Mouse (Mus musculus) hindbrain, embryonic 14.5 days (tissue): ENCODE measurements around the gene Enah. TPM values are rescaled to one million over a fixed set of nuclear protein-coding genes. Genes with fewer than 3 reads are reported as not detected.

Experiments
- ATAC-seq: fragments of 200-750 bp; cut with Nextera tagmentation; 2 replicates; pipeline ENCODE4 v1.8.0; 2017; ENCODE audit warnings: moderate number of reproducible peaks, mild to moderate bottlenecking, moderate TSS enrichment, moderate library complexity; ENCODE audit not compliant: low FRiP score
- DNase-seq: peaks from one replicate; pipeline ENCODE4 v3.0.0-alpha.2; 2015; ENCODE audit warnings: low spot score
- H3K27ac ChIP-seq: fragments of 300-500 bp; sonication (generic); 2 replicates; pipeline ENCODE4 v1.5.1; 2014; ENCODE audit warnings: mild to moderate bottlenecking, moderate library complexity
- H3K27me3 ChIP-seq: fragments of 300-500 bp; sonication (generic); 2 replicates; pipeline ENCODE4 v1.6.1; 2014; ENCODE audit warnings: mild to moderate bottlenecking, low read length, mixed read lengths; ENCODE audit not compliant: control insufficient read depth, insufficient read depth
- H3K36me3 ChIP-seq: fragments of 300-500 bp; sonication (generic); replicated peaks from 2 replicates; pipeline ENCODE4 v1.6.1; 2014; ENCODE audit not compliant: control insufficient read depth, insufficient read depth
- H3K4me1 ChIP-seq: fragments of 300-500 bp; sonication (generic); replicated peaks from 2 replicates; pipeline ENCODE4 v1.6.1; 2014; ENCODE audit warnings: antibody characterized with exemption, low read length, mixed read lengths; ENCODE audit not compliant: control insufficient read depth, insufficient read depth
- H3K4me2 ChIP-seq: fragments of 300-500 bp; sonication (generic); replicated peaks from 2 replicates; pipeline ENCODE4 v1.6.1; 2014; ENCODE audit warnings: mild to moderate bottlenecking, moderate library complexity
- H3K4me3 ChIP-seq: fragments of 300-500 bp; sonication (generic); replicated peaks from 2 replicates; pipeline ENCODE4 v1.5.1; 2014; ENCODE audit warnings: mild to moderate bottlenecking, low read length
- H3K9ac ChIP-seq: fragments of 300-500 bp; sonication (generic); 2 replicates; pipeline ENCODE4 v1.6.1; 2014
- H3K9me3 ChIP-seq: fragments of 300-500 bp; sonication (generic); 2 replicates; pipeline ENCODE4 v1.6.1; 2016; ENCODE audit warnings: low read length; ENCODE audit not compliant: control insufficient read depth
- WGBS: fragments of 180-500 bp; shearing (Covaris S2); extraction: QIAGEN DNeasy Blood & Tissue Kit; methylation state at CpG from one replicate; pipeline ENCODE4 v1.1.7; 2014; 5-methylcytosine and 5-hydroxymethylcytosine counted together
- polyA plus RNA-seq: library from polyadenylated mRNA; unstranded; fragments of >200 nt; fragmentation: Nextera tagmentation; extraction: Ambion mirVana; gene quantifications from 2 replicates; pipeline ENCODE4 v1.2.1, GENCODE M21; 2014

The Enah gene
- polyA plus RNA-seq, 1 experiment from 2014 or later, result 37.7 TPM

- Histone ChIP-seq H3K27ac (no peak overlapping the region), H3K36me3 (no peaks in the 10 kb centered on the region), H3K9me3 (no peaks in the 10 kb centered on the region), H3K27me3 (no peaks in the 10 kb centered on the region), H3K4me1 (0 out of 2 replicates have a peak, but pooled peaks cover 4% of the 10 kb centered on the region), H3K4me3 (no peak overlapping the region), H3K4me2 (no peak overlapping the region), H3K9ac (no peak overlapping the region)
- ATAC-seq (no peak), DNase-seq (no peak)
- WGBS, result 81% methylated on average over 5 of the region's 5 CpGs
Measured at GRCm38 (mm10) chr1:181878436-181878835, 141.4 kb downstream of the Enah start.

- no peaks in the 10 kb centered on the region for H3K27me3 ChIP-seq
- 55% methylated on average over 5 of the region's 5 CpGs for WGBS
- H3K9me3 ChIP-seq, result no peaks in the 10 kb centered on the region
- no peak for ATAC-seq
- no peak overlapping the region for H3K9ac ChIP-seq
- DNase-seq, result no peak
- H3K4me1 ChIP-seq, result 0 out of 2 replicates have a peak, but pooled peaks cover 4% of the 10 kb centered on the region
- H3K4me2 ChIP-seq, result no peak overlapping the region
- no peaks in the 10 kb centered on the region for H3K36me3 ChIP-seq
- no peak overlapping the region for H3K27ac ChIP-seq
- H3K4me3 ChIP-seq, result no peak overlapping the region
Measured at GRCm38 (mm10) chr1:181877088-181877487, 142.7 kb downstream of the Enah start.

GRCm38 (mm10) chr1:181876656-181877055, 143.1 kb downstream of the Enah start:
- Histone ChIP-seq H3K36me3 (no peaks in the 10 kb centered on the region), H3K4me1 (0 out of 2 replicates have a peak, but pooled peaks cover under 1% of the 10 kb centered on the region), H3K9ac (no peak overlapping the region), H3K27me3 (no peaks in the 10 kb centered on the region), H3K27ac (no peak overlapping the region), H3K4me3 (no peak overlapping the region), H3K9me3 (no peaks in the 10 kb centered on the region), H3K4me2 (no peak overlapping the region)
- WGBS, result 67% methylated on average over 3 of the region's 3 CpGs
- ATAC-seq (no peak), DNase-seq (no peak)

- DNase-seq, result no peak
- no peaks in the 10 kb centered on the region for H3K4me1 ChIP-seq
- no peak overlapping the region for H3K27ac ChIP-seq
- no peak overlapping the region for H3K4me2 ChIP-seq
- H3K9ac ChIP-seq, result no peak overlapping the region
- no peaks in the 10 kb centered on the region for H3K9me3 ChIP-seq
- no peak overlapping the region for H3K4me3 ChIP-seq
- H3K27me3 ChIP-seq, result no peaks in the 10 kb centered on the region
- no peak for ATAC-seq
- 85% methylated on average over 9 of the region's 9 CpGs for WGBS
- no peaks in the 10 kb centered on the region for H3K36me3 ChIP-seq
Measured at GRCm38 (mm10) chr1:181873086-181873920, 146.5 kb downstream of the Enah start.

GRCm38 (mm10) chr1:181872639-181873038, 147.2 kb downstream of the Enah start:
- ATAC-seq (no peak), DNase-seq (no peak)
- Histone ChIP-seq H3K4me2 (no peak overlapping the region), H3K27ac (no peak overlapping the region), H3K27me3 (no peaks in the 10 kb centered on the region), H3K4me3 (no peak overlapping the region), H3K9me3 (no peaks in the 10 kb centered on the region), H3K4me1 (no peaks in the 10 kb centered on the region), H3K9ac (no peak overlapping the region), H3K36me3 (no peaks in the 10 kb centered on the region)
- WGBS, result 69% methylated on average over 3 of the region's 3 CpGs

- no peaks in the 10 kb centered on the region for H3K27me3 ChIP-seq
- H3K9me3 ChIP-seq, result no peaks in the 10 kb centered on the region
- H3K9ac ChIP-seq, result no peak overlapping the region
- ATAC-seq, result no peak
- H3K36me3 ChIP-seq, result no peaks in the 10 kb centered on the region
- no peaks in the 10 kb centered on the region for H3K4me1 ChIP-seq
- no peak overlapping the region for H3K4me2 ChIP-seq
- no peak overlapping the region for H3K27ac ChIP-seq
- H3K4me3 ChIP-seq, result no peak overlapping the region
- WGBS, result 79% methylated on average over 6 of the region's 6 CpGs
- no peak for DNase-seq
Measured at GRCm38 (mm10) chr1:181866429-181867280, 153.1 kb downstream of the Enah start.

GRCm38 (mm10) chr1:181865863-181866216, 153.9 kb downstream of the Enah start:
- 87% methylated on average over 5 of the region's 5 CpGs for WGBS
- H3K27me3 ChIP-seq, result no peaks in the 10 kb centered on the region
- H3K4me1 ChIP-seq, result no peaks in the 10 kb centered on the region
- H3K9me3 ChIP-seq, result no peaks in the 10 kb centered on the region
- H3K4me3 ChIP-seq, result no peak overlapping the region
- H3K36me3 ChIP-seq, result no peaks in the 10 kb centered on the region
- H3K27ac ChIP-seq, result no peak overlapping the region
- no peak overlapping the region for H3K4me2 ChIP-seq
- no peak overlapping the region for H3K9ac ChIP-seq
- ATAC-seq, result no peak
- no peak for DNase-seq

GRCm38 (mm10) chr1:181864971-181865862, 154.6 kb downstream of the Enah start:
- Histone ChIP-seq H3K4me2 (no peak overlapping the region), H3K9ac (no peak overlapping the region), H3K4me3 (no peak overlapping the region), H3K4me1 (no peaks in the 10 kb centered on the region), H3K36me3 (no peaks in the 10 kb centered on the region), H3K27ac (no peak overlapping the region), H3K9me3 (no peaks in the 10 kb centered on the region), H3K27me3 (no peaks in the 10 kb centered on the region)
- WGBS, result 76% methylated on average over 11 of the region's 11 CpGs
- no peak for DNase-seq
- no peak for ATAC-seq

- WGBS, result 37% methylated on average over 8 of the region's 8 CpGs
Measured at GRCm38 (mm10) chr1:181863431-181863830, 156.4 kb downstream of the Enah start.

More at GRCm38 (mm10) chr1:181863431-181863830, 156.4 kb downstream of the Enah start:
- no peak overlapping the region for H3K9ac ChIP-seq
- no peaks in the 10 kb centered on the region for H3K36me3 ChIP-seq
- H3K4me3 ChIP-seq, result no peak overlapping the region
- no peak overlapping the region for H3K4me2 ChIP-seq
- ATAC-seq (no peak), DNase-seq (no peak)
- H3K9me3 ChIP-seq, result no peaks in the 10 kb centered on the region
- H3K27me3 ChIP-seq, result no peaks in the 10 kb centered on the region
- no peaks in the 10 kb centered on the region for H3K4me1 ChIP-seq
- no peak overlapping the region for H3K27ac ChIP-seq
